Mouse (Mus musculus) kidney, adult 2 months (tissue): ENCODE data around the gene Abhd16a.

ENCODE experiments used
- CTCF ChIP-seq: fragments of 200-500 bp; conservative IDR thresholded peaks from 2 replicates; pipeline ENCODE4 v1.5.1; 2011; ENCODE audit warnings: low read depth, mild to moderate bottlenecking, control low read depth, low read length, moderate library complexity, mixed read lengths; ENCODE audit not compliant: insufficient read depth, insufficient read length
- POLR2A ChIP-seq: fragments of 200-500 bp; IDR thresholded peaks from one replicate; pipeline ENCODE4 v1.6.1; 2011; ENCODE audit warnings: low read depth, low read length, control low read depth

GRCm38 (mm10) chr17:35147922-35148639, 59.0 kb downstream of the Abhd16a start:
- TF ChIP-seq CTCF (no peak), POLR2A (no peak)
